Mouse (Mus musculus): ENCODE data around the gene 6430548M08Rik. TPM values are rescaled to one million over a fixed set of nuclear protein-coding genes. Genes with fewer than 3 reads are reported as not detected.

The 6430548M08Rik gene
- polyA plus RNA-seq, 1 experiment: 6.5 TPM

GRCm38 (mm10) chr8:120160366-120160765, 46.4 kb downstream of the 6430548M08Rik start:
- Histone ChIP-seq H3K4me3 (ENCODE audit: insufficient read depth, low read length) (no peak overlapping the region), H3K4me1 (ENCODE audit: control insufficient read depth, insufficient read depth, low read length) (no peaks in the 10 kb centered on the region), H3K27ac (ENCODE audit: insufficient read depth, low read length) (no peak overlapping the region)
- TF ChIP-seq CTCF (IDR thresholded peaks at IDR 0.05; ENCODE audit: borderline replicate concordance, insufficient read depth, low read length) (no peak), POLR2A (IDR thresholded peaks at IDR 0.05; ENCODE audit: low read depth, low read length) (no peak)

- Histone ChIP-seq H3K4me3 (ENCODE audit: insufficient read depth, low read length) (no peak overlapping the region), H3K27ac (ENCODE audit: insufficient read depth, low read length) (no peak overlapping the region), H3K4me1 (ENCODE audit: control insufficient read depth, insufficient read depth, low read length) (no peaks in the 10 kb centered on the region)
- TF ChIP-seq POLR2A (IDR thresholded peaks at IDR 0.05; ENCODE audit: low read depth, low read length): no peak
- TF ChIP-seq CTCF (IDR thresholded peaks at IDR 0.05; ENCODE audit: borderline replicate concordance, insufficient read depth, low read length): no peak
These were observed 47.9 kb downstream of the 6430548M08Rik start for GRCm38 (mm10) chr8:120161658-120162403.

GRCm38 (mm10) chr8:120162404-120162752, 48.4 kb downstream of the 6430548M08Rik start:
- Histone ChIP-seq H3K4me3 (ENCODE audit: insufficient read depth, low read length) (no peak overlapping the region), H3K27ac (ENCODE audit: insufficient read depth, low read length) (no peak overlapping the region), H3K4me1 (ENCODE audit: control insufficient read depth, insufficient read depth, low read length) (no peaks in the 10 kb centered on the region)
- no peak for TF ChIP-seq CTCF (IDR thresholded peaks at IDR 0.05; ENCODE audit: borderline replicate concordance, insufficient read depth, low read length)
- no peak for TF ChIP-seq POLR2A (IDR thresholded peaks at IDR 0.05; ENCODE audit: low read depth, low read length)

GRCm38 (mm10) chr8:120163376-120163775, 49.4 kb downstream of the 6430548M08Rik start:
- Histone ChIP-seq H3K4me1 (ENCODE audit: control insufficient read depth, insufficient read depth, low read length) (no peaks in the 10 kb centered on the region), H3K27ac (ENCODE audit: insufficient read depth, low read length) (no peak overlapping the region), H3K4me3 (ENCODE audit: insufficient read depth, low read length) (no peak overlapping the region)
- TF ChIP-seq CTCF (IDR thresholded peaks at IDR 0.05; ENCODE audit: borderline replicate concordance, insufficient read depth, low read length) (no peak), POLR2A (IDR thresholded peaks at IDR 0.05; ENCODE audit: low read depth, low read length) (no peak)

GRCm38 (mm10) chr8:120164026-120164425, 50.1 kb downstream of the 6430548M08Rik start:
- H3K4me3 ChIP-seq (ENCODE audit: insufficient read depth, low read length): no peak overlapping the region
- H3K27ac ChIP-seq (ENCODE audit: insufficient read depth, low read length): no peak overlapping the region
- H3K4me1 ChIP-seq (ENCODE audit: control insufficient read depth, insufficient read depth, low read length): no peaks in the 10 kb centered on the region
- no peak for TF ChIP-seq POLR2A (IDR thresholded peaks at IDR 0.05; ENCODE audit: low read depth, low read length)
- TF ChIP-seq CTCF (IDR thresholded peaks at IDR 0.05; ENCODE audit: borderline replicate concordance, insufficient read depth, low read length): no peak

- TF ChIP-seq POLR2A (IDR thresholded peaks at IDR 0.05; ENCODE audit: low read depth, low read length) (no peak), CTCF (IDR thresholded peaks at IDR 0.05; ENCODE audit: borderline replicate concordance, insufficient read depth, low read length) (no peak)
- H3K27ac ChIP-seq (ENCODE audit: insufficient read depth, low read length): no peak overlapping the region
- no peak overlapping the region for H3K4me3 ChIP-seq (ENCODE audit: insufficient read depth, low read length)
- no peaks in the 10 kb centered on the region for H3K4me1 ChIP-seq (ENCODE audit: control insufficient read depth, insufficient read depth, low read length)
These were observed 53.2 kb downstream of the 6430548M08Rik start for GRCm38 (mm10) chr8:120167136-120167535.

- H3K27ac ChIP-seq (ENCODE audit: insufficient read depth, low read length): no peak overlapping the region
- TF ChIP-seq CTCF (IDR thresholded peaks at IDR 0.05; ENCODE audit: borderline replicate concordance, insufficient read depth, low read length) (no peak), POLR2A (IDR thresholded peaks at IDR 0.05; ENCODE audit: low read depth, low read length) (no peak)
- H3K4me1 ChIP-seq (ENCODE audit: control insufficient read depth, insufficient read depth, low read length): no peaks in the 10 kb centered on the region
- no peak overlapping the region for H3K4me3 ChIP-seq (ENCODE audit: insufficient read depth, low read length)
These were observed 53.9 kb downstream of the 6430548M08Rik start for GRCm38 (mm10) chr8:120167821-120168220.

- no peak for TF ChIP-seq CTCF (IDR thresholded peaks at IDR 0.05; ENCODE audit: borderline replicate concordance, insufficient read depth, low read length)
- no peak for TF ChIP-seq POLR2A (IDR thresholded peaks at IDR 0.05; ENCODE audit: low read depth, low read length)
- H3K27ac ChIP-seq (ENCODE audit: insufficient read depth, low read length): no peak overlapping the region
- no peaks in the 10 kb centered on the region for H3K4me1 ChIP-seq (ENCODE audit: control insufficient read depth, insufficient read depth, low read length)
- no peak overlapping the region for H3K4me3 ChIP-seq (ENCODE audit: insufficient read depth, low read length)
These were observed 55.2 kb downstream of the 6430548M08Rik start for GRCm38 (mm10) chr8:120169119-120169518.

GRCm38 (mm10) chr8:120173195-120173594, 59.2 kb downstream of the 6430548M08Rik start:
- Histone ChIP-seq H3K4me1 (ENCODE audit: control insufficient read depth, insufficient read depth, low read length) (0 out of 2 replicates have a peak, but pooled peaks cover 3% of the 10 kb centered on the region), H3K4me3 (ENCODE audit: insufficient read depth, low read length) (no peak overlapping the region), H3K27ac (ENCODE audit: insufficient read depth, low read length) (no peak overlapping the region)
- TF ChIP-seq POLR2A (IDR thresholded peaks at IDR 0.05; ENCODE audit: low read depth, low read length) (no peak), CTCF (IDR thresholded peaks at IDR 0.05; ENCODE audit: borderline replicate concordance, insufficient read depth, low read length) (no peak)

- H3K27ac ChIP-seq (ENCODE audit: insufficient read depth, low read length): no peak overlapping the region
- TF ChIP-seq POLR2A (IDR thresholded peaks at IDR 0.05; ENCODE audit: low read depth, low read length) (no peak), CTCF (IDR thresholded peaks at IDR 0.05; ENCODE audit: borderline replicate concordance, insufficient read depth, low read length) (no peak)
- no peak overlapping the region for H3K4me3 ChIP-seq (ENCODE audit: insufficient read depth, low read length)
- 0 out of 2 replicates have a peak, but pooled peaks cover 3% of the 10 kb centered on the region for H3K4me1 ChIP-seq (ENCODE audit: control insufficient read depth, insufficient read depth, low read length)
These were observed 60.7 kb downstream of the 6430548M08Rik start for GRCm38 (mm10) chr8:120174606-120175005.

Data from embryonic fibroblast, embryonic 13.5 days (primary cell).